Mouse (Mus musculus): ENCODE data around the gene Ccna2.

DNA sequence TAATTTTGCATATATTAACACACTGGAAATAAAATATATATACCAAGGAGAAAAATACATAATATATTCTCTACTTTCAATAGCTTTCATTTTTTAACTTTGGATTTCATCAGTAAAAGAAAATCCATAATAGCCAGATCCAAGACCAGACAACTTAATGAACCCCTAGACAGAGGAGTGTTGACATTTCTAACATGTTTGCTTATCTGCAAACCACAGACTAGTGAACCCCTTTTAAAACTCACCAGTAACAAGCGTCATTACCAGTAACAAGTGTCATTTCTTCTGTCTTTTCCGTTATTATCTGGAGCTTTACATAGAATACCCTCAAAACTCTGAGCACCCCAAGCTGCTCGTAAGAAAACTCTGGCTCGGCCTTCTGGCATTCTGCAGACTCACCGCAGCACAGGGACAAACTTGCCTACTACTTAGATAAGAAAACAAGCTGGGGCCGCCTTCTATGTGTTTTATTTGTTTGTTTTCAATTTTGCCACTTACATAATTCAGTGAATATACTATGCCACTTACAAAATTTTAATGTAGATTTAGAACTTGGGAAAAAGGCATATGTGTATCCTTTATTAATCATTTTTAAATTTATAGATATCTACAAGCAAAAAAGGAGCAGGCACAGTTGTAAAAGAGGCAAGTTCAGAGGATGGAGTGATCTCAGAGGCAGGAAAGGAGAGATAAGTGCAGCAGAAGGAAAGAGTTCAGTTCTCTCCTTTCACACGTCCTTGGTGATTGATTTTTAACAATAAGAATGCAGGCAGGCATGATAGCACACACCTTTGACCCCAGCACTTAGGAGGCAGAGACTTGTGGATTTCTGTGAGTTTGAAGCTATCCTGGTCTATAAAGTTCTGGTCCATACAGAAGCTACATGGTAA, 34.2 kb upstream of the Ccna2 start:
- no peak for TF ChIP-seq CTCF (IDR thresholded peaks at IDR 0.05; ENCODE audit: extremely low read depth, insufficient read depth, insufficient read length, insufficient replicate concordance)
- no peak for TF ChIP-seq POLR2A (IDR thresholded peaks at IDR 0.05; ENCODE audit: low read depth, low read length)

Data from spleen, adult 2 months (tissue).